8 mouse cellular contexts compared by ENCODE assay signal in the genomic region with DNA sequence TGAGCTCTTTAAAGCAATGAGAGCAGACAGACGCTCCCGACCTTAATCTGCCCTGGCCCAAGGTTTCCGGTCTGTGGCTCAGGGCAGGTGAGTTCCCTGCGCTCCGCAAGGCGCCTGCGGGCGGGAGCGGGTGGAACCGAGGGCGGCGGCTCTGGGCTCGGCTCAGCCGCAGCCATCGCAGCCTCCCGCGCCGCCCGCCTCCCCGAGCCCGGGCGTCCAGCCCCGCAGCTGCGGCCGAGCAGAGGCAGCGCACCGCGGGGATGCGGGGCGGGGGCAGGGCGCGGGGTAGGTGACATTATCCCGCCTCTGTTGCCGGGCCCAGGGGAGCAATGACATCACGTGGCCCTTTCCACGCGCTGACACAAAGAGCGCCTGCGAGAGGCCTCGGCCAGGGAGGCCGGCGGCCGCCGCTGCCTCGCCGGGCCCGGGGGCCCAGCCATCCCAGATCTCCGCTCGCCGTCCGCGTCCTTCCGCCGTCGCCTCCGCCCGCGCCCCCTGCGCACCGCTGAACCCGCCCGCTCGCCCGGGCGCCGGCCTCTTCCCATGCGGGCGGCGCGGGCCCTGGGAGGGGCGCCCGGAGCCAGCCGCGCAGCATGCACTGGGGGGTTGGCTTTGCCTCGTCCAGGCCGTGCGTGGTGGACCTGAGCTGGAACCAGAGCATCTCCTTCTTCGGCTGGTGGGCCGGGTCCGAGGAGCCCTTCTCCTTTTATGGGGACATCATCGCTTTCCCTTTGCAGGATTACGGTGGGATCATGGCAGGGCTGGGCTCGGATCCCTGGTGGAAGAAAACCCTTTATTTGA. TPM values are rescaled to one million over a fixed set of nuclear protein-coding genes. Genes with fewer than 3 reads are reported as not detected.
DNase-seq lines count a peak whose midpoint lies in the region; ATAC-seq lines count a peak whose summit lies in the region.

A gene (plus strand): TSS at position 359 of the 801 bp plus-strand sequence.

- peak within 1 kb of the TSS; percentile 79 for H3K4me2 ChIP-seq in forebrain, embryonic 16.5 days (ENCODE audit: low read length)
- H3K4me2 ChIP-seq in liver, embryonic 16.5 days (ENCODE audit: low read depth, low read length), result peak within 1 kb of the TSS; percentile 74

- peaks cover 27% of the 10 kb centered on the region for H3K4me1 ChIP-seq in forebrain, embryonic 16.5 days (replicated peaks; ENCODE audit: control insufficient read depth, insufficient read depth, low read length)
- no peaks in the 10 kb centered on the region; the same call in 1 of the 2 replicates for H3K4me1 ChIP-seq in liver, embryonic 16.5 days (ENCODE audit: control insufficient read depth, low read depth, low read length)

- intact Hi-C loops in heart, postnatal 14 days (cut with DNase I), result loop anchor here (5.0 kb wide), 1 partner anchor 49 kb away; no protein-coding TSS in a partner anchor

- WGBS in forebrain, embryonic 16.5 days, result under 1% methylated on average over 60 of the region's 83 CpGs
- WGBS in liver, embryonic 16.5 days (ENCODE audit: insufficient replicate concordance), result under 1% methylated on average over 80 of the region's 83 CpGs

- peak within 1 kb of the TSS; percentile 94 for H3K27ac ChIP-seq in forebrain, embryonic 16.5 days (ENCODE audit: low read length)
- no peak within 1 kb of the TSS for H3K27ac ChIP-seq in liver, embryonic 16.5 days (ENCODE audit: low read length)

- DNase-seq in NIH3T3 (ENCODE audit: low read depth), result peak; percentile 70
- peak; percentile 79 to 84 for DNase-seq in cerebellum, adult 18-20 months
- peak; percentile 42 to 56 for DNase-seq in heart, postnatal 14 days
- DNase-seq in kidney, postnatal 4 days, result peak; percentile 54 to 72
- peak; percentile 17 for DNase-seq in ovary, adult 18-20 months (ENCODE audit: low spot score)

- H3K27me3 ChIP-seq in forebrain, embryonic 16.5 days (replicated peaks; ENCODE audit: control insufficient read depth, insufficient read depth, low read length), result no peaks in the 10 kb centered on the region
- peaks cover 33% of the 10 kb centered on the region for H3K27me3 ChIP-seq in liver, embryonic 16.5 days (ENCODE audit: control insufficient read depth, insufficient read depth, low read depth, low read length)

- 0 out of 2 replicates have a peak, but pooled peaks cover under 1% of the 10 kb centered on the region for H3K36me3 ChIP-seq in forebrain, embryonic 16.5 days (ENCODE audit: control insufficient read depth, insufficient read depth)
- H3K36me3 ChIP-seq in liver, embryonic 16.5 days (ENCODE audit: control insufficient read depth, insufficient read depth), result no peaks in the 10 kb centered on the region

- H3K4me3 ChIP-seq in forebrain, embryonic 16.5 days (replicated peaks; ENCODE audit: low read length), result peak within 1 kb of the TSS; percentile 80
- H3K4me3 ChIP-seq in liver, embryonic 16.5 days (ENCODE audit: low read depth, low read length), result peak within 1 kb of the TSS; percentile 57

- peak within 1 kb of the TSS; percentile 100 for H3K9ac ChIP-seq in forebrain, embryonic 16.5 days (replicated peaks; ENCODE audit: low read depth, low read length)
- peak within 1 kb of the TSS; percentile 15; the same call in 1 of the 2 replicates for H3K9ac ChIP-seq in liver, embryonic 16.5 days (ENCODE audit: low read depth, low read length)

- no peaks in the 10 kb centered on the region for H3K9me3 ChIP-seq in forebrain, embryonic 16.5 days (ENCODE audit: control insufficient read depth, low read length)
- no peaks in the 10 kb centered on the region for H3K9me3 ChIP-seq in liver, embryonic 16.5 days (replicated peaks; ENCODE audit: control insufficient read depth, low read length)

- peak; percentile 86 for ATAC-seq in forebrain, embryonic 16.5 days
- ATAC-seq in liver, embryonic 16.5 days (ENCODE audit: low read depth), result peak; percentile 47; the same call in 1 of the 2 replicates
- ATAC-seq in erythroid progenitor cell, adult 5-6 weeks (replicated peaks; ENCODE audit: low FRiP score, poor library complexity, severe bottlenecking), result no peak

RNA-seq across cellular contexts. Expression of the gene that starts here (rescaled TPM):
- polyA plus RNA-seq in forebrain, embryonic 16.5 days (2015; fragmentation: Nextera tagmentation; extraction: Ambion mirVana), result 17.4 and 18.3 TPM in 2 replicates
- total RNA-seq in heart, postnatal 14 days (2021), result 1 to 10 TPM in 1 of 2 experiments, under 1 TPM in 1; 0.79 to 1.0 TPM
- 0.04 and 0.06 TPM in 2 replicates for polyA plus RNA-seq in liver, embryonic 16.5 days (2015; fragmentation: Nextera tagmentation; extraction: Ambion mirVana)
- not detected in 2 replicates for total RNA-seq in erythroid progenitor cell, adult 5-6 weeks (2015; ENCODE audit: low replicate concordance)
- total RNA-seq in erythroid progenitor cell, adult 5-6 weeks (2017; ENCODE audit: low replicate concordance), result not detected in 2 replicates

Comparison
In these comparisons a context has a peak if more than half of its experiments do, and no peak if none do; other contexts are left out.
1. RNA of the gene that starts here (polyA plus RNA-seq): 17.4 to 18.3 TPM in forebrain, embryonic 16.5 days; 0.04 to 0.06 TPM in liver, embryonic 16.5 days; every median in the first group is over 10 times any median in the second.
2. Peak in ATAC-seq, H3K4me3 ChIP-seq, H3K9ac ChIP-seq and H3K4me2 ChIP-seq in liver, embryonic 16.5 days; RNA of the gene not detected or under 1 TPM.
3. DNase-seq: peak in every context shown above with its lines; median percentile 82 in cerebellum, adult 18-20 months; 70 in NIH3T3; 63 in kidney, postnatal 4 days; 49 in heart, postnatal 14 days; 17 in ovary, adult 18-20 months.